Mouse (Mus musculus) left cerebral cortex, adult 8-10 months (tissue): ENCODE data around the gene D630045J12Rik. TPM values are rescaled to one million over a fixed set of nuclear protein-coding genes. Genes with fewer than 3 reads are reported as not detected.

Experiments
- DNase-seq, 2 experiments: peaks; one replicate each; pipeline ENCODE4 v3.0.0; 2022; ENCODE audit warnings: low spot score in 2 of 2
- total RNA-seq, 4 experiments: library from RNA; stranded (reverse); gene quantifications; 2 replicates each; pipeline ENCODE4 v1.2.4; 2022

Gene D630045J12Rik
- total RNA-seq, 4 experiments from 2014 or later: 29.1 to 36.6 (median 33.5) TPM

- no peak for DNase-seq
Measured at GRCm38 (mm10) chr6:38102216-38102795, 151.5 kb downstream of the D630045J12Rik start.

DNA sequence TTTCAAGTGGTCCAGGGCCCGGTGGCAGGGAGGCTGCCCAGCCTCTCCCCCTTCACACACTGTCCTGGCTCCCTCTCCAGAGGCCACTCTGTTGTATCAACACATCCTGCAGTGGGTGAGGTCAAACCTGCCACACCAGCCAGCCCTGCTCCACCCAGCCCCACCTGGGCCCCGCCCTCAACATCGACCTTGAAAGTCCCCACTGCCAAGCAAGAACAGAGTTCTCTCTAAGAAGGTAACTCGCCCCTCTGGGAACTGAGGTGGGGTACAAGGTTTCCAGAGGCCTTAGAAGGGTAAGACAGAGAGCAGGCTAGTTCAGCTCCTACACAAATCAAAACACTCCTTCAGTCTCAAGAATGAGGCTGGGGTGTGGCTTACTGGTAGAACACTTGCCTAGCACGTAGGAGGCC, 156.8 kb downstream of the D630045J12Rik start:
- no peak for DNase-seq

GRCm38 (mm10) chr6:38094701-38095100, 159.1 kb downstream of the D630045J12Rik start:
- no peak for DNase-seq

DNA sequence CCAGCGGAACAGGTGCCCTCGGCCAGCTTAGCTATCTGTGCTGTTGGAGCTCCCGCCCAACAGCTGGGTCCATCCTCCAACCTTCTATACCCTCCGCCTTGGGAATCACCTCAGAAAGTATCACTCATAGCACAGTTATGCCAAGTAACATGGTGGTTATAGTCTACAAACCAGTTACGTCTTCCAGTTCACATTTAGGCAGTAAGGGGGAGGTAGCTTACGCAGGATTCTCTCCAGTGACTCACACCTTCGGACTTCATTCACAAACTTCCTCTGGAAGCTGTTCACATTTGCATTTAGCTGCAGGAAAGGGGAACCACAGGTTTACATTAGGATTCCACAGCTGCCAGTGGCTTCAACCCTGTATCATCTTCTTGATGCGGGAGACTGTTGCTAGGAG, 161.3 kb downstream of the D630045J12Rik start:
- no peak for DNase-seq

DNA sequence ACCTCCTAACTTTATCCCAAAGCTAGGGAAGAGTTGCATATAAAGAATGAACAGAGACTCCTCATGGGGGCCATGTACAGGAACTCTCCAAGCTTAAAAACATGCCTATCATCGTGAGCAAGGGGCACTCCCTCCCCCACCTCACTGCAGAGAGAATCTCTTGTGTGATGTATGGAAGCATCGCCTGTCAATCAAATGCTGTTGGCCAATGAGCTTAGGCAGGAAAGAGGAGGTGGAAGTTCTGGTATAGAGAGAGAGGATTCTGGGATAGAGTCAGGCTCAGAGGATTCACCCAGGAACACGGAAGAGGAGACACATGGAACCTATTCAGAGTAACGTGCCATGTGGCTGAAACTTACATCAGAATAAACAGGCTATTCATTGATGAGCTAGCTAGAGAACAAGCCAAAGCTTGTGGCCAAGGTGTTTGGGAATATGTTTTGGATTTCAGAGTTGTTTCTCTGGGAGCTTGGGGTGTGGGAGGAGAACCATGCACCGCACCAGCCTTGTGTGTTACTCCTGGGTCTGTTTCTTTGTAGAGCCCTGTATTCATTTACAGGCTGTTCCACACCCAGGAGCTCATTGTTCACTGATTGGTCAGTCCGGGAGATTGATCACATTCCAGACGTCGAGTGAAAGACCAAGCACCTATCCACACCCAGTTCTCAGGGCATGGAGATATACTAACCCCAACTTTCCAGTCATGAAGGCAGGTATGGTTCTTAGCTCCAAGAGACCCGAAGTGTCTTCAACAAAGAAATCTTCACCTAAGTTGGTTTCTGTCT, 166.4 kb downstream of the D630045J12Rik start:
- DNase-seq: no peak

DNA sequence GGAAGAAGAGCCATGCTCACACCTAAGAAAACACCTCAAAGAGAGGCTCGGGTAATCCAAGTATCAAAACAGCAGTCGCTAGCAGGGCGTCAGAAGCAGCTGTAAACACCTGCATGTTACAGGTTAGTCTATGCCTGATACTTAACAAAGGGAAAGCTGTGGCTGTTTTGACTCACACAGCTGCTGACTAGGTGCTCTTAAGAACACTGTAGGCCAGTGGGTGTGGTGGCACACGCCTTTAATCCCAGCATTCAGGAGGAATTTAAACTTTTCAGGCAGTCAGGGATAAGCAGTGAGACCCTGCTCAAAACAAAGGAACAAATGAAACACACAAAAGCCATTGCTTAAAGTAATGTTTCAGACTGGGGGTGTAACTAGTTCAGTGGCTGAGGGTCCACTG, 170.6 kb downstream of the D630045J12Rik start:
- DNase-seq: no peak

DNA sequence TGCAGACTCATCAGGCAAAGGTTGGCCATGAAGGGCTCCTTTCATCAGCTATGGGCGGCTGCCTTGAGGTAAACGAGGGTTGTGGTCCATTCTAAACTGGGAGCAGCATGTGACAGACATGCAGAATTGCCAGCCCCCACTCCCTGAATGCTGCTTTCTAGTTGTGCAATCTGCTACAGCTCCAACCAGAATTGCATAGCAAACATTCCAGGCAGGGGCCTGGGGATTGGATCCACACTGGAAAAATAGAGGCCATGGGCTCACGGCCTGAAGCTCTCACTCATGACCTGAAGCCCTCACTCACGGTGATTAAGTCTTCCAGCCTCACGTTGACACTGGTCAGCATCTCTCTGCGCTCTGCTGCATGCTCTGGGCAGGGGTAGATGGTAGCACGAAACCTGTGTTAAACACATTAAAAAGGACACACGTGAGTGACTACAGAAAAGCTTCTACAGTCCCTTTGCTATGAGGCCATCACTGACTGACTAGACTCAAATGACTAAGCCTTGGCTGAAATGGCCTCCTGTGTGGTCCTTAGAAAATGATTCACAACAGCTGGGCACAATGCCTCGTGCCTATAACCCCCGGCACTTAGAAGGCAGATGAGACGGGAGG, 172.0 kb downstream of the D630045J12Rik start:
- no peak for DNase-seq

- no peak for DNase-seq
Measured at GRCm38 (mm10) chr6:38080364-38080763, 173.4 kb downstream of the D630045J12Rik start.

DNA sequence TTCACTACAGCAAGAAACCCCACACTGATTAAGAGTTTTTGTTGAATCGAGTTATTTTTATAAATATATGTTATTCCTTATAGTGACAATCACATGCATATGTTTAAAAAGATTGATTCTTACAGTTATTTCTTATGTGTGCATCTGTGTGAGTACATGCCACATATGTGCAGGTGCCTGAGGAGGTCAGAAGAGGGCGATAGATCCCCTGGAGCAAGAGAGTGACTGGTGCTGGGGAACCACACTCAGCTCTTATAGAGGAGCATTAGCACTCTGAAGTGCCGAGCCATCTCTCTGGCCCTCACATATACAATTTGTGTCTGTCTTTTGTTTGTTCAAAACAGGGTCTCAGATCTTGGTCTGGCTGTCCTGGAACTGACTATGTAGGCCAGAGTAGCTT, 180.2 kb downstream of the D630045J12Rik start:
- no peak for DNase-seq

Other genes with a start within 250 kb of the D630045J12Rik start
- gene Svopl, start 207.0 kb downstream of the D630045J12Rik start, total RNA-seq: under 1 TPM in 1 of 4 experiments, not detected in 3; 0.28 TPM
- not detected for gene Tmem213, start 144.8 kb downstream of the D630045J12Rik start, total RNA-seq
- gene Atp6v0a4, start 129.4 kb downstream of the D630045J12Rik start, total RNA-seq: 10 to 100 TPM in 2 of 4 experiments, 1 to 10 TPM in 2; 1.6 to 13.4 (median 6.3) TPM
- 1 to 10 TPM; 3.1 to 3.5 (median 3.4) TPM for gene Zc3hav1l, start 45.2 kb upstream of the D630045J12Rik start, total RNA-seq
- 1 to 10 TPM; 4.0 to 7.2 (median 5.6) TPM for gene Zc3hav1, start 100.6 kb upstream of the D630045J12Rik start, total RNA-seq
- gene Ttc26, start 127.5 kb upstream of the D630045J12Rik start, total RNA-seq: 10 to 100 TPM in 1 of 4 experiments, 1 to 10 TPM in 3; 8.1 to 11.8 (median 8.9) TPM
- 10 to 100 TPM; 52.8 to 66.8 (median 59.6) TPM for gene Ubn2, start 179.9 kb upstream of the D630045J12Rik start, total RNA-seq